Mouse (Mus musculus) urinary bladder, postnatal 0 days (tissue): ENCODE results near the gene 9430097D07Rik. TPM values are rescaled to one million over a fixed set of nuclear protein-coding genes. Genes with fewer than 3 reads are reported as not detected.

ENCODE experiments used
- polyA plus RNA-seq: library from polyadenylated mRNA; unstranded; fragments of >200 nt; fragmentation: Nextera tagmentation; extraction: Ambion mirVana; gene quantifications from 2 replicates; pipeline ENCODE4 v1.2.1, GENCODE M21; 2015

The 9430097D07Rik gene
- polyA plus RNA-seq: not detected in 2 replicates

GRCm38 (mm10) chr2:32575586-32576160 is at the start of gene 9430097D07Rik:
TSS of gene 9430097D07Rik (minus strand) at chr2:32575684.

GRCm38 (mm10) chr2:32621517-32621859 is 46.0 kb upstream of the 9430097D07Rik start, which contains the start of gene Ak1:
TSS of gene Ak1 (plus strand) at chr2:32621758.

GRCm38 (mm10) chr2:32599409-32599808 is 23.9 kb upstream of the 9430097D07Rik start, which contains the start of gene St6galnac6:
TSS of gene St6galnac6 (plus strand) at chr2:32599709.

GRCm38 (mm10) chr2:32586871-32587351 is 11.4 kb upstream of the 9430097D07Rik start, which contains the start of gene St6galnac4:
TSS of gene St6galnac4 (plus strand) at chr2:32587095.

GRCm38 (mm10) chr2:32574497-32574896 is 987 bp downstream of the 9430097D07Rik start, which contains the start of gene Pip5kl1:
TSS of gene Pip5kl1 (plus strand) at chr2:32574797.

GRCm38 (mm10) chr2:32570698-32571494 is 4.6 kb downstream of the 9430097D07Rik start, which contains the start of gene Dpm2:
TSS of gene Dpm2 (plus strand) at chr2:32570858.

GRCm38 (mm10) chr2:32534733-32535471 is 40.6 kb downstream of the 9430097D07Rik start, which contains the start of gene Fam102a:
TSS of gene Fam102a (plus strand) at chr2:32535332.

Other genes with a start within 250 kb of the 9430097D07Rik start
- gene Ciz1, start 223.4 kb downstream of the 9430097D07Rik start, polyA plus RNA-seq: 21.8 and 23.1 TPM in 2 replicates
- 10.8 and 12.5 TPM in 2 replicates for gene Dnm1, start 222.3 kb downstream of the 9430097D07Rik start, polyA plus RNA-seq
- 58.3 and 58.6 TPM in 2 replicates for gene 1110008P14Rik, start 193.7 kb downstream of the 9430097D07Rik start, polyA plus RNA-seq
- gene Lcn2, start 187.4 kb downstream of the 9430097D07Rik start, polyA plus RNA-seq: 2.1 and 9.2 TPM in 2 replicates
- gene Ptges2, start 179.8 kb downstream of the 9430097D07Rik start, polyA plus RNA-seq: 19.9 and 20.9 TPM in 2 replicates
- gene Naif1, start 125.2 kb downstream of the 9430097D07Rik start, polyA plus RNA-seq: 3.3 and 3.7 TPM in 2 replicates
- 16.0 and 18.5 TPM in 2 replicates for gene Slc25a25, start 124.2 kb downstream of the 9430097D07Rik start, polyA plus RNA-seq
- gene Fam102a, start 40.4 kb downstream of the 9430097D07Rik start, polyA plus RNA-seq: 5.9 and 7.0 TPM in 2 replicates
- gene Dpm2, start 4.8 kb downstream of the 9430097D07Rik start, polyA plus RNA-seq: 78.8 and 88.0 TPM in 2 replicates
- gene Pip5kl1, start 887 bp downstream of the 9430097D07Rik start, polyA plus RNA-seq: not detected in 2 replicates
- gene St6galnac4, start 11.4 kb upstream of the 9430097D07Rik start, polyA plus RNA-seq: 8.2 and 10.1 TPM in 2 replicates
- 19.0 and 19.1 TPM in 2 replicates for gene St6galnac6, start 24.0 kb upstream of the 9430097D07Rik start, polyA plus RNA-seq
- gene Ak1, start 46.1 kb upstream of the 9430097D07Rik start, polyA plus RNA-seq: 50.9 and 51.6 TPM in 2 replicates
- 37.8 and 40.2 TPM in 2 replicates for gene Eng, start 70.9 kb upstream of the 9430097D07Rik start, polyA plus RNA-seq
- gene Fpgs, start 128.5 kb upstream of the 9430097D07Rik start, polyA plus RNA-seq: 20.7 and 22.6 TPM in 2 replicates
- 52.3 and 52.9 TPM in 2 replicates for gene Cdk9, start 137.4 kb upstream of the 9430097D07Rik start, polyA plus RNA-seq
- 6.2 and 6.9 TPM in 2 replicates for gene Sh2d3c, start 145.4 kb upstream of the 9430097D07Rik start, polyA plus RNA-seq
- gene 6330409D20Rik, start 165.3 kb upstream of the 9430097D07Rik start, polyA plus RNA-seq: not detected in 2 replicates
- gene Tor2a, start 181.6 kb upstream of the 9430097D07Rik start, polyA plus RNA-seq: 38.1 and 39.5 TPM in 2 replicates
- 0.06 TPM in 1 of 2 replicates, not detected in the other for gene Ttc16, start 199.9 kb upstream of the 9430097D07Rik start, polyA plus RNA-seq
- 6.1 and 7.4 TPM in 2 replicates for gene Ptrh1, start 200.1 kb upstream of the 9430097D07Rik start, polyA plus RNA-seq
- 1.4 and 2.1 TPM in 2 replicates for gene Cfap157, start 208.7 kb upstream of the 9430097D07Rik start, polyA plus RNA-seq